Mouse (Mus musculus) macrophage (primary cell): Measurements from ENCODE around the gene Prg2. TPM values are rescaled to one million over a fixed set of nuclear protein-coding genes. Genes with fewer than 3 reads are reported as not detected.

Experiments
- H3K27ac ChIP-seq: fragments of 350-480 bp; formaldehyde crosslinking; 2 replicates; pipeline ENCODE4 v1.9.0; 2021
- H3K36me3 ChIP-seq: fragments of 350-480 bp; formaldehyde crosslinking; 2 replicates; pipeline ENCODE4 v1.9.0; 2021; ENCODE audit errors: inconsistent target
- H3K4me3 ChIP-seq: fragments of 350-480 bp; formaldehyde crosslinking; 2 replicates; pipeline ENCODE4 v1.9.0; 2021; ENCODE audit errors: inconsistent target
- H3K79me2 ChIP-seq: fragments of 350-480 bp; formaldehyde crosslinking; 2 replicates; pipeline ENCODE4 v1.9.0; 2021; ENCODE audit errors: inconsistent target
- WGBS: methylation state at CpG from one replicate; pipeline ENCODE4 v1.1.7; 2026; ENCODE audit warnings: inconsistent platforms; ENCODE audit not compliant: missing documents; 5-methylcytosine and 5-hydroxymethylcytosine counted together
- polyA plus RNA-seq: library from polyadenylated mRNA; stranded (reverse); fragments of 250-400 nt; gene quantifications from 3 replicates; pipeline ENCODE4 v1.2.4, GENCODE M21; 2018; ENCODE audit warnings: inconsistent platforms

Gene Prg2
- polyA plus RNA-seq, 1 experiment from 2014 or later, result 1.7 TPM

GRCm38 (mm10) chr2:85029897-85030296 lies 49.6 kb downstream of the Prg2 start:
- no peaks in the 10 kb centered on the region for H3K79me2 ChIP-seq
- no peak overlapping the region for H3K27ac ChIP-seq
- H3K4me3 ChIP-seq, result no peak overlapping the region
- H3K36me3 ChIP-seq, result no peaks in the 10 kb centered on the region
- WGBS, result 47% methylated on average over 6 of the region's 6 CpGs

- no peaks in the 10 kb centered on the region for H3K79me2 ChIP-seq
- no peak overlapping the region for H3K4me3 ChIP-seq
- 23% methylated on average over 6 of the region's 6 CpGs for WGBS
- H3K36me3 ChIP-seq, result no peaks in the 10 kb centered on the region
- no peak overlapping the region for H3K27ac ChIP-seq
Observed at GRCm38 (mm10) chr2:85030989-85031388, 50.7 kb downstream of the Prg2 start.

GRCm38 (mm10) chr2:85033121-85033520 lies 52.9 kb downstream of the Prg2 start:
- no peak overlapping the region for H3K27ac ChIP-seq
- WGBS, result 83% methylated on average over 2 of the region's 2 CpGs
- peaks cover 9% of the 10 kb centered on the region for H3K79me2 ChIP-seq
- no peak overlapping the region for H3K4me3 ChIP-seq
- H3K36me3 ChIP-seq, result no peaks in the 10 kb centered on the region

Other genes starting within 250 kb of the Prg2 start
- gene Ypel4, start 246.4 kb upstream of the Prg2 start, polyA plus RNA-seq, result not detected in 3 replicates
- not detected in 3 replicates for gene Gm19426, start 236.8 kb upstream of the Prg2 start, polyA plus RNA-seq
- gene Serping1, start 205.0 kb upstream of the Prg2 start, polyA plus RNA-seq, result 0.07 TPM in 1 of 3 replicates, not detected in the others
- 74.5 to 138 TPM (median 98.4 TPM) in 3 replicates for gene Ube2l6, start 181.6 kb upstream of the Prg2 start, polyA plus RNA-seq
- not detected in 3 replicates for gene Smtnl1, start 157.8 kb upstream of the Prg2 start, polyA plus RNA-seq
- gene Timm10, start 153.5 kb upstream of the Prg2 start, polyA plus RNA-seq, result 22.0 to 55.9 TPM (median 31.3 TPM) in 3 replicates
- 0.10 to 0.20 TPM in 2 of 3 replicates, not detected in the other for gene Slc43a1, start 141.6 kb upstream of the Prg2 start, polyA plus RNA-seq
- gene Rtn4rl2, start 93.8 kb upstream of the Prg2 start, polyA plus RNA-seq, result not detected in 3 replicates
- gene Slc43a3, start 43.9 kb upstream of the Prg2 start, polyA plus RNA-seq, result 7.1 to 26.9 TPM (median 13.4 TPM) in 3 replicates
- not detected in 3 replicates for gene Prg3, start 7.8 kb downstream of the Prg2 start, polyA plus RNA-seq
- gene Ssrp1, start 56.8 kb downstream of the Prg2 start, polyA plus RNA-seq, result 68.2 to 116 TPM (median 106 TPM) in 3 replicates
- not detected in 3 replicates for gene P2rx3, start 57.0 kb downstream of the Prg2 start, polyA plus RNA-seq
- gene Tnks1bp1, start 67.6 kb downstream of the Prg2 start, polyA plus RNA-seq, result 6.1 to 6.8 TPM (median 6.4 TPM) in 3 replicates
- gene Aplnr, start 155.8 kb downstream of the Prg2 start, polyA plus RNA-seq, result 0.07 TPM in 1 of 3 replicates, not detected in the others
- gene Lrrc55, start 216.7 kb downstream of the Prg2 start, polyA plus RNA-seq, result not detected in 3 replicates